Mouse (Mus musculus): ENCODE data around the gene Hist1h3i. TPM values are rescaled to one million over a fixed set of nuclear protein-coding genes. Genes with fewer than 3 reads are reported as not detected.
"Not testable (repeated sequence)": the region's sequence is repeated elsewhere in the genome, so short reads cannot be mapped to it uniquely, and the experiment has no call there.

The Hist1h3i gene
- polyA plus RNA-seq, 1 experiment from 2014 or later: 252 TPM

DNA sequence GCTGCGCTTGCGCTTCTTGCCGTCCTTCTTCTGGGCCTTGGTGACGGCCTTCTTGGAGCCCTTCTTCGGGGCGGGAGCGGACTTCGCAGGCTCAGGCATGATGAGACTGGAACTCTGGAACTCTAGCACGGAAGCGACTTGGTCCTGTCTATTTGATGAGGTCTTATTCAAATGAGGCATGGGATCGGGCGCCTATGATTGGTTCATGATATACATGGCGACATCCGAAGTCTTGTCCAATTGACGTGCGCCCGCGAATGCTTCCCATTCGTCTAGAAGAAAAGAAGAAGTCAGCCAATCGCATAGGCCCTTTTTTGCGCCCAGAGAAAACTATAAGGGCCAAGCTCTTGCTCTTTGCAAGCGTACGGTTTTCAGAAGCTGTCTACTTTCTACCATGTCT, 26.9 kb upstream of the Hist1h3i start, which contains the start of the genes Hist1h2bq and Hist1h2ao:
Gene Hist1h2bq, minus strand, starts transcription at position 125 of the 400 bp plus-strand sequence.
Gene Hist1h2ao, plus strand, starts transcription at position 393 of the 400 bp plus-strand sequence.
- H3K27ac ChIP-seq (ENCODE audit: low read depth, low read length); H3K9ac ChIP-seq (ENCODE audit: low read depth, low read length); H3K27me3 ChIP-seq (ENCODE audit: control insufficient read depth, insufficient read depth, low read length); H3K36me3 ChIP-seq (ENCODE audit: control insufficient read depth, insufficient read depth, low read length); H3K4me3 ChIP-seq (ENCODE audit: low read depth, low read length); H3K4me1 ChIP-seq (replicated peaks; ENCODE audit: control insufficient read depth, insufficient read depth, low read length); DNase-seq (ENCODE audit: low spot score); H3K9me3 ChIP-seq (ENCODE audit: control insufficient read depth, low read length); H3K4me2 ChIP-seq (replicated peaks; ENCODE audit: low read depth, low read length): not testable (repeated sequence)
- WGBS: no CpG with 5 or more reads among the region's 23 CpGs
- peak; percentile 98 for ATAC-seq (ENCODE audit: low FRiP score)

DNA sequence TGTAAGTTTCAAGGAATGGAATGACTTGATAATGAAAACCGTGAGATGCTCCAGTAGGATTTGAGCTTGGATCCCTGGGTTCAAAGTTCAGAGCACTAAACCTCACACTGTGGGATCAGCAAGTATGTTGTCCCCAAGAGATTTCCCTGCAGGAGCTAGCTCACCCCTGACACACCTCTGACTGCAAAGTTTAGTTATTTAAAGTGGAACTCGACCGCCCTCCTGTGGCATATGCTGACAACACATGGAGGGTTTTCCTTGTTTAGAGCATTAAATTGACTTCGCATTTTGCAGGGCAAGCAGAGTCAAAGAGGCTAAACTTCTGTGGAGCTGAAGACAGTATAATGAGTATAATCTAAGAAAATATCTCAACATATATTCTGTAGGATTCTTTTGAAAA, 19.9 kb upstream of the Hist1h3i start:
- H3K4me3 ChIP-seq (ENCODE audit: low read depth, low read length); H3K9ac ChIP-seq (ENCODE audit: low read depth, low read length); H3K27me3 ChIP-seq (ENCODE audit: control insufficient read depth, insufficient read depth, low read length); DNase-seq (ENCODE audit: low spot score); H3K36me3 ChIP-seq (ENCODE audit: control insufficient read depth, insufficient read depth, low read length); H3K9me3 ChIP-seq (ENCODE audit: control insufficient read depth, low read length); H3K4me1 ChIP-seq (replicated peaks; ENCODE audit: control insufficient read depth, insufficient read depth, low read length); H3K4me2 ChIP-seq (replicated peaks; ENCODE audit: low read depth, low read length); H3K27ac ChIP-seq (ENCODE audit: low read depth, low read length): not testable (repeated sequence)
- ATAC-seq (ENCODE audit: low FRiP score): peak; percentile 75
- no CpG with 5 or more reads among the region's 4 CpGs for WGBS

DNA sequence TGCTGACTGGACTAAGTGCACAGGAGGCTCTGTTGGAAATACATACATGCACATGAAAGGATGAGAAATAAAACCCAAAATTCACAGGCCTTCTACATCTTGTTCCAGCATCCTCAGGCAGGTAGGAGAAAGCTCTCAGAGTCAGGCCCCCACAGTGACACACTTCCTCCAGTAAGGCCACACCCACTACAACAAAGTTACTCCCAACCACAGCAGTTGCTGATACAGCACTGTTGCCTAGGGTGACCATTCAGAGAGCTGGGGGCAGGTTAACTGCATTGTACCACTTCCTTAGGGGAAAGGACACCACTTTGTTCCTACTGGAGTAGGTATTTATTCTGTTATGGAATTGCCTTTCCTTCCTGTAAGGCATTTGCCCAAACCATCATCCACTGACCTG, 14.0 kb upstream of the Hist1h3i start:
- not testable (repeated sequence) for H3K4me1 ChIP-seq (replicated peaks; ENCODE audit: control insufficient read depth, insufficient read depth, low read length); DNase-seq (ENCODE audit: low spot score); H3K9me3 ChIP-seq (ENCODE audit: control insufficient read depth, low read length); H3K27me3 ChIP-seq (ENCODE audit: control insufficient read depth, insufficient read depth, low read length); H3K9ac ChIP-seq (ENCODE audit: low read depth, low read length); H3K4me3 ChIP-seq (ENCODE audit: low read depth, low read length); H3K4me2 ChIP-seq (replicated peaks; ENCODE audit: low read depth, low read length); H3K36me3 ChIP-seq (ENCODE audit: control insufficient read depth, insufficient read depth, low read length); ATAC-seq (ENCODE audit: low FRiP score); H3K27ac ChIP-seq (ENCODE audit: low read depth, low read length)

DNA sequence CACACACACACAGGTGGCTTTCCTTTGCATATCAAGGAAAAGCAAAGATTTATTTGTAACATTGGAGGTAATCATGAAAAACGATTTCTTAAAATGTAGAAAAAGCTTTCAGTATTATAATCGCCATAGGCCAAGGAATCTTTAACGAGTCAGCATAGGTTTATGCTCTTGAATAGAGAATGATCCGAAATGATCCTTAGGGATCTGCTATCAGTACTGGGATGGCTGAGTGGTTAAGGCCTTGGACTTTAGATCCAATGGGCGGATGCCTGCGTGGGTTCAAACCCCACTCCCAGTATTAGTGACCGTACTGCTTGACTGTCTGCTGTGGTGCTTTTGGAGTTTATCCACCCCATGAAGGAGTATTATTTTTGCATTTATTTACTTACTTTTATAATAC, 12.4 kb upstream of the Hist1h3i start:
- ATAC-seq (ENCODE audit: low FRiP score) (no peak), DNase-seq (ENCODE audit: low spot score) (no peak)
- Histone ChIP-seq H3K36me3 (ENCODE audit: control insufficient read depth, insufficient read depth, low read length) (no peaks in the 10 kb centered on the region), H3K9ac (ENCODE audit: low read depth, low read length) (no peak overlapping the region), H3K27ac (ENCODE audit: low read depth, low read length) (no peak overlapping the region), H3K9me3 (ENCODE audit: control insufficient read depth, low read length) (no peaks in the 10 kb centered on the region), H3K4me3 (ENCODE audit: low read depth, low read length) (no peak overlapping the region), H3K27me3 (ENCODE audit: control insufficient read depth, insufficient read depth, low read length) (no peaks in the 10 kb centered on the region), H3K4me2 (replicated peaks; ENCODE audit: low read depth, low read length) (no peak overlapping the region), H3K4me1 (replicated peaks; ENCODE audit: control insufficient read depth, insufficient read depth, low read length) (no peaks in the 10 kb centered on the region)
- WGBS: 90% methylated on average over 7 of the region's 7 CpGs

DNA sequence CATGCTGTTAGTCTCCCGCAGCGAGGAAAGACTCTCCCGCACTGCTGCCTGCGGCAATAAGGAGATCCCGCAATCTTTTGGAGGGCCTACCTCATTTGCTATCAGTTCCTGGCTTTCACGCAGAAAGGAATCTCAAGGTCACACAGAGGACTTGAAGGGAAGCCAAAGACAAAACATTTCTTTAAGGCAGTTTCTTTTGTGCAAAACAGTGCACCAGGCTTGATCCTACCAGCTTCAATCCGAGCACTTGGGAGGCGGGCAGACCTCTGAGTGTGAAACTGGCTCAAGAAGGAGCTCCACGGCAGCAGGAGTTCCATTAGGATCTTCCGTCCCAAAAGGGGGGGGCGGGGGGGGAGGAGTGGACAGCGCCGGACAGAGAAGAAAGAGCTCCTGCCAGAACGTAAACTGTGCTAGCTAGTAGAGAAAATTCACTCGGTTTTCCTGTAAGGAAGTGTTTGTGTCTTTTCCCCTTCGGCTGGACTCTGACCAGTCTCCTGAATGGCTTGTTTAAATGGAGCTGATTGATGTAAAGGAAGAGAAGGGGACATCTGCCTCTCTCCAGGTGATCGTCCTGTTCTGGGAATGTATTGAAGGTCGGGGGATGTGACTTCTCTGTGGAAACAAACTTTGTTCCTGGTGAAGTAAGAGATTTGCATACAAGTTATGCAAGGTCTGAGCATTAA, 7.6 kb upstream of the Hist1h3i start:
- no peaks in the 10 kb centered on the region for H3K27me3 ChIP-seq (ENCODE audit: control insufficient read depth, insufficient read depth, low read length)
- H3K27ac ChIP-seq (ENCODE audit: low read depth, low read length): 0 out of 2 replicates have a peak overlapping the region, but pooled peaks have one; percentile 33
- 8% methylated on average over 17 of the region's 18 CpGs for WGBS
- H3K9ac ChIP-seq (ENCODE audit: low read depth, low read length): peak overlapping the region; percentile 31; the same call in 1 of the 2 replicates
- H3K4me3 ChIP-seq (ENCODE audit: low read depth, low read length): no peak overlapping the region
- 0 out of 2 replicates have a peak, but pooled peaks cover 5% of the 10 kb centered on the region for H3K4me1 ChIP-seq (replicated peaks; ENCODE audit: control insufficient read depth, insufficient read depth, low read length)
- DNase-seq (ENCODE audit: low spot score): peak; percentile 38
- H3K4me2 ChIP-seq (replicated peaks; ENCODE audit: low read depth, low read length): peak overlapping the region; percentile 19; the same call in 1 of the 2 replicates
- H3K36me3 ChIP-seq (ENCODE audit: control insufficient read depth, insufficient read depth, low read length): no peaks in the 10 kb centered on the region
- no peaks in the 10 kb centered on the region for H3K9me3 ChIP-seq (ENCODE audit: control insufficient read depth, low read length)
- no peak for ATAC-seq (ENCODE audit: low FRiP score)

DNA sequence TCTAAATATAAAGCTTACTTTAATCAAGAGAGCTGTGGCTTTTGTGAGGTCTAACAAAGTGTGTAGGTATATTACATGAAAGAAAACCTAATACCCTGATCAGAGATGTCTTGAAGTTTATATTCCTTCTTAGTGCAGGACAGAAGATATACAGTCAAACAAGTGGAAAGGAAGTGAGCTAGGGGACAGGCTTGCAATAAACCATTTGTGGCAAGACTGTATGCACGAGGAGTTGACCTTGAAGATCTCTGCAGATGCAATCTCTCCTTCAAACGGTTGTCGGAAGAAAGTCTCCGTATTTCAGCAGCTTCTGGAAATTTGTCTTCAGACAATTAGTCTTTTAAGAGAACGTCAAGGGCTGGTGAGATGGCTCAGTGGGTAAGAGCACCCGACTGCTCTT, 6.8 kb upstream of the Hist1h3i start:
- DNase-seq (ENCODE audit: low spot score): no peak
- Histone ChIP-seq H3K9me3 (ENCODE audit: control insufficient read depth, low read length) (no peaks in the 10 kb centered on the region), H3K27me3 (ENCODE audit: control insufficient read depth, insufficient read depth, low read length) (no peaks in the 10 kb centered on the region), H3K4me3 (ENCODE audit: low read depth, low read length) (no peak overlapping the region), H3K4me1 (replicated peaks; ENCODE audit: control insufficient read depth, insufficient read depth, low read length) (0 out of 2 replicates have a peak, but pooled peaks cover 5% of the 10 kb centered on the region), H3K36me3 (ENCODE audit: control insufficient read depth, insufficient read depth, low read length) (no peaks in the 10 kb centered on the region), H3K27ac (ENCODE audit: low read depth, low read length) (no peak overlapping the region), H3K4me2 (replicated peaks; ENCODE audit: low read depth, low read length) (no peak overlapping the region), H3K9ac (ENCODE audit: low read depth, low read length) (no peak overlapping the region)
- 62% methylated on average over 6 of the region's 6 CpGs for WGBS
- ATAC-seq (ENCODE audit: low FRiP score): no peak

DNA sequence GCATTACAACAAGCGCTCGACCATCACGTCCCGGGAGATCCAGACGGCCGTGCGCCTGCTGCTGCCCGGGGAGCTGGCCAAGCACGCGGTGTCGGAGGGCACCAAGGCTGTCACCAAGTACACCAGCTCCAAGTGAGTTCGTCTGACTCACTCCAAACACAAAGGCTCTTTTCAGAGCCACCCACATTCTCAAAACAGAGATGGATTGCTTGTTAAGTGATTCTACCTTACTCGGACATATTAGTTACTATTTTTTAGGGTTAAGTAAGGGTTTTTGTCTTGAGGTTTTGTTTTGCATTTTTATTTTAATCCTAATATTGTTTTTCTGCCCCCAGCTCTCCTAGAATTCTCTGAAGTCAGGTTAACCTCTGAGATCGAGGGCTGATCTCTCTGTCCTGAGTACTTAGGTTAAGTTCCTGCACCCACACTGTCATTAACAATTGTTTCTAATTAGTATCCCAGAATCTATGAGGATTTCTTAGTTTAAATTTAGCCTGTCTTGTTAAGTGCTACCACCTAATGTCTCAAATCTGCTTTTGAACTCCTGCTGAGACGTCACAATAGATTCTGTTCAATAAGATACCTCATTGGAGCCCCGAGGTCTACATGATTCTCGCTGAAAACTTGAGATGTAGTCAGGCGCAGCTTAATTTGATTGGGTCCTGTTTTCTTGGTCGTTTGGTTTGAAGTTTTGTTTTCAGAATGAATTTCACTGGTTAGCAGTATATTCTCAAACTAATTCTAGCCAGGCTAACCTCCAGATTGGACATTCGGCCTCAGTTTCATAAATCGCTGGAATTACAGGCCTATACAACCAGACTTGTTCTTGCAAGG, 4.8 kb upstream of the Hist1h3i start:
- peak overlapping the region; percentile 74 for H3K27ac ChIP-seq (ENCODE audit: low read depth, low read length)
- H3K36me3 ChIP-seq (ENCODE audit: control insufficient read depth, insufficient read depth, low read length): no peaks in the 10 kb centered on the region
- H3K27me3 ChIP-seq (ENCODE audit: control insufficient read depth, insufficient read depth, low read length): no peaks in the 10 kb centered on the region
- ATAC-seq (ENCODE audit: low FRiP score) (peak; percentile 53), DNase-seq (ENCODE audit: low spot score) (peak; percentile 44)
- no peaks in the 10 kb centered on the region for H3K9me3 ChIP-seq (ENCODE audit: control insufficient read depth, low read length)
- peak overlapping the region; percentile 31 for H3K9ac ChIP-seq (ENCODE audit: low read depth, low read length)
- H3K4me2 ChIP-seq (replicated peaks; ENCODE audit: low read depth, low read length): peak overlapping the region; percentile 33
- H3K4me3 ChIP-seq (ENCODE audit: low read depth, low read length): peak overlapping the region; percentile 20; the same call in 1 of the 2 replicates
- WGBS: 19% methylated on average over 10 of the region's 21 CpGs
- 0 out of 2 replicates have a peak, but pooled peaks cover 5% of the 10 kb centered on the region for H3K4me1 ChIP-seq (replicated peaks; ENCODE audit: control insufficient read depth, insufficient read depth, low read length)

DNA sequence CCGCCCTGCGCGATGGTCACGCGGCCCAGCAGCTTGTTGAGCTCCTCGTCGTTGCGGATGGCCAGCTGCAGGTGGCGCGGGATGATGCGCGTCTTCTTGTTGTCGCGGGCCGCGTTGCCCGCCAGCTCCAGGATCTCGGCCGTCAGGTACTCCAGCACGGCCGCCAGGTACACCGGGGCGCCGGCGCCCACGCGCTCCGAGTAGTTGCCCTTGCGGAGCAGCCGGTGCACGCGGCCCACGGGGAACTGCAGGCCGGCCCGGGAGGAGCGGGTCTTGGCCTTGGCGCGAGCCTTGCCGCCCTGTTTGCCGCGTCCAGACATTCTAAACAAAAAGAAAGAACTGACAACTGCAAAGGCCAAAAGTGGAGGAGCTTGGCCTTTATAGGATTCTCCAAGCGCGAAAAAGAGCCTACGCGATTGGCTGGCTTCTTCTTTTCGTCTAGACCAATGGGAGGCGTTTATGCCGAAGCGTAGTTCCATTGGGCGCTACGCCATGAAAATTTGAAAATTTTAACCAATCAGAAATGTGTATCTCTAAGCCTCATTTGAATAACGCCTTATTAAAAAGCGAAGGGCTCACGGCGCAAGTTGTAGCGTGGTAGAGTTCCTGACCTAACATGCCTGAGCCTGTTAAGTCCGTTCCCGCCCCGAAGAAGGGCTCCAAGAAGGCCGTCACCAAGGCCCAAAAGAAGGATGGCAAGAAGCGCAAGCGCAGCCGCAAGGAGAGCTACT, 3.9 kb upstream of the Hist1h3i start, which contains the start of the genes Hist1h2an and Hist1h2bp:
Gene Hist1h2an, minus strand, starts transcription at position 320 of the 731 bp plus-strand sequence.
Gene Hist1h2bp, plus strand, starts transcription at position 563 of the 731 bp plus-strand sequence.
- H3K27me3 ChIP-seq (ENCODE audit: control insufficient read depth, insufficient read depth, low read length); H3K9me3 ChIP-seq (ENCODE audit: control insufficient read depth, low read length); H3K4me1 ChIP-seq (replicated peaks; ENCODE audit: control insufficient read depth, insufficient read depth, low read length); H3K36me3 ChIP-seq (ENCODE audit: control insufficient read depth, insufficient read depth, low read length): not testable (repeated sequence)
- Histone ChIP-seq H3K9ac (ENCODE audit: low read depth, low read length) (peak within 1 kb of the TSS; percentile 53), H3K4me2 (replicated peaks; ENCODE audit: low read depth, low read length) (peak within 1 kb of the TSS; percentile 45), H3K27ac (ENCODE audit: low read depth, low read length) (peak within 1 kb of the TSS; percentile 84), H3K4me3 (ENCODE audit: low read depth, low read length) (peak within 1 kb of the TSS; percentile 30)
- under 1% methylated on average over 36 of the region's 63 CpGs for WGBS
- ATAC-seq (ENCODE audit: low FRiP score) (peak; percentile 96), DNase-seq (ENCODE audit: low spot score) (peak; percentile 91)
